Mouse (Mus musculus) gastrocnemius, postnatal 4 days (tissue): Measurements from ENCODE around the gene Emg1. TPM values are rescaled to one million over a fixed set of nuclear protein-coding genes. Genes with fewer than 3 reads are reported as not detected.

Experiments
- microRNA-seq: library from miRNA; unstranded; fragments of <30 nt; microRNA quantifications from one replicate; pipeline ENCODE4 v1.2.0, GENCODE M21; 2021
- total RNA-seq, 2 experiments: library from RNA; stranded (reverse); gene quantifications; 2 replicates each; pipeline ENCODE4 v1.2.3; 2021

The Emg1 gene
- total RNA-seq, 2 experiments from 2014 or later: 71.0 to 82.6 TPM

Small RNAs within 50 kb of the gene (microRNA-seq; reads per million reads assigned to microRNA genes)
- gene Mir141 (1.5 reads per million), gene Mir200c (23.1 reads per million, percentile 35 among the genes with 10 or more reads in this experiment)

Other genes starting within 250 kb of the Emg1 start
- 1 to 10 TPM; 1.2 to 1.4 TPM for gene Clstn3, start 247.4 kb downstream of the Emg1 start, total RNA-seq
- gene C1rl, start 219.1 kb downstream of the Emg1 start, total RNA-seq: 1 to 10 TPM; 1.3 to 1.6 TPM
- 10 to 100 TPM; 11.8 to 14.8 TPM for gene C1ra, start 199.8 kb downstream of the Emg1 start, total RNA-seq
- gene C1s1, start 169.8 kb downstream of the Emg1 start, total RNA-seq: 10 to 100 TPM; 41.1 to 44.1 TPM
- 1 to 10 TPM; 1.3 to 1.7 TPM for gene C1rb, start 141.9 kb downstream of the Emg1 start, total RNA-seq
- gene C1s2, start 76.1 kb downstream of the Emg1 start, total RNA-seq: under 1 TPM; 0.86 to 0.98 TPM
- gene Lpcat3, start 49.2 kb downstream of the Emg1 start, total RNA-seq: 10 to 100 TPM; 37.9 to 43.1 TPM
- 100 to 1,000 TPM; 234 to 238 TPM for gene Phb2, start 158 bp upstream of the Emg1 start, total RNA-seq
- 1 to 10 TPM; 4.6 to 6.4 TPM for gene Ptpn6, start 26.5 kb upstream of the Emg1 start, total RNA-seq
- gene Grcc10, start 29.2 kb upstream of the Emg1 start, total RNA-seq: 100 to 1,000 TPM; 177 to 209 TPM
- gene Gm45234, start 43.8 kb upstream of the Emg1 start, total RNA-seq: under 1 TPM in 1 of 2 experiments, not detected in 1; 0.83 TPM
- 10 to 100 TPM; 52.9 to 66.5 TPM for gene Atn1, start 44.3 kb upstream of the Emg1 start, total RNA-seq
- gene Eno2, start 57.5 kb upstream of the Emg1 start, total RNA-seq: 1 to 10 TPM; 6.0 to 6.5 TPM
- not detected for gene Lrrc23, start 67.5 kb upstream of the Emg1 start, total RNA-seq
- 10 to 100 TPM; 10.5 to 11.7 TPM for gene Spsb2, start 96.5 kb upstream of the Emg1 start, total RNA-seq
- gene Tpi1, start 102.1 kb upstream of the Emg1 start, total RNA-seq: 1,000 to 10,000 TPM; 2,059 to 2,144 TPM
- gene Usp5, start 117.3 kb upstream of the Emg1 start, total RNA-seq: 10 to 100 TPM; 81.7 to 85.9 TPM
- gene Cdca3, start 117.4 kb upstream of the Emg1 start, total RNA-seq: 10 to 100 TPM; 27.9 to 28.2 TPM
- 10 to 100 TPM; 13.6 to 14.3 TPM for gene Gnb3, start 128.1 kb upstream of the Emg1 start, total RNA-seq
- gene P3h3, start 145.6 kb upstream of the Emg1 start, total RNA-seq: 10 to 100 TPM; 57.3 to 62.8 TPM
- 1 to 10 TPM; 1.2 to 1.3 TPM for gene Gpr162, start 151.8 kb upstream of the Emg1 start, total RNA-seq
- 1 to 10 TPM; 1.4 to 1.7 TPM for gene Cd4, start 176.0 kb upstream of the Emg1 start, total RNA-seq
- 1 to 10 TPM; 1.1 to 1.2 TPM for gene Lag3, start 199.5 kb upstream of the Emg1 start, total RNA-seq
- 100 to 1,000 TPM; 395 to 409 TPM for gene Ptms, start 207.9 kb upstream of the Emg1 start, total RNA-seq
- 100 to 1,000 TPM; 236 to 238 TPM for gene Mlf2, start 219.2 kb upstream of the Emg1 start, total RNA-seq